In the genomic region with DNA sequence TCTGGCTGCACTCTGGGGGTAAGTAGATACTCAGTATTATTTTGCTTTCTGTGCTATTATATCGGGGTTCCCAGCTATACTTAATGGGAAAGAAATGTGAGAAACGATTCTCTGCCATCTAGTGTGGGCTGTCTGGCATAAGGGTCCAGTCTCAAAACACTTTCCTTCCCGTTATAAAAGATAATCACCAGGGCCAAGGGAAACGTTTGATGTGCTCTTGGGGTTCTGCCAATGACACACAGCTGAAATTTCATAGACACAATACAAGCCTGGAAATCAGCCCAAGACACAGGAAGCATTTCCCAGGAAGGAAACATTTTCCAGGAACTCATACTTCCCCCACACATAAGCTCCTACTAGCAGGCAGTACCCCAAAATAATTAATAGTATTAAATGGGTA, we compare ENCODE assay signal across 20 mouse cellular contexts.
DNase-seq lines count a peak whose midpoint lies in the region; ATAC-seq and TF ChIP-seq lines count a peak whose summit lies in the region.
"Had no signal": no experiment of that assay in that cellular context is flagged by ENCODE, and none has a peak within 500 bp of the region (broad histone marks: within the 10 kb centered on the region; RNA-seq: fewer than 3 reads in every experiment).

No protein-coding gene starts in this region.

- no peak for ATAC-seq in forebrain, embryonic 14.5 days
- ATAC-seq in forebrain, embryonic 15.5 days (replicated peaks): no peak
- peak; percentile 35 for ATAC-seq in lung, postnatal 0 days
- ATAC-seq: midbrain, embryonic 13.5 days had no signal

- H3K4me2 ChIP-seq in forebrain, embryonic 14.5 days (ENCODE audit: low read length): no peak overlapping the region
- no peak overlapping the region for H3K4me2 ChIP-seq in forebrain, embryonic 15.5 days (replicated peaks)
- H3K4me2 ChIP-seq in lung, postnatal 0 days (replicated peaks; ENCODE audit: low read depth, low read length): no peak overlapping the region
- H3K4me2 ChIP-seq: hindbrain, embryonic 13.5 days; midbrain, embryonic 13.5 days had no signal

- no peak for TF ChIP-seq CTCF in brain, embryonic 14.5 days (IDR thresholded peaks at IDR 0.05; ENCODE audit: borderline replicate concordance, extremely low read depth, insufficient read depth, insufficient read length)
- no peak for TF ChIP-seq CTCF in lung, postnatal 0 days (IDR thresholded peaks at IDR 0.05)

- H3K4me3 ChIP-seq in forebrain, embryonic 14.5 days (ENCODE audit: low read depth, low read length): no peak overlapping the region
- H3K4me3 ChIP-seq in forebrain, embryonic 15.5 days: no peak overlapping the region
- H3K4me3 ChIP-seq in lung, postnatal 0 days (ENCODE audit: low read depth, low read length): no peak overlapping the region
- H3K4me3 ChIP-seq: forebrain, embryonic 10.5 days; hindbrain, embryonic 13.5 days; layer of hippocampus, adult 2 months; midbrain, embryonic 13.5 days; myocyte had no signal

- no peak overlapping the region for H3K9ac ChIP-seq in forebrain, embryonic 14.5 days (ENCODE audit: low read length)
- H3K9ac ChIP-seq in forebrain, embryonic 15.5 days (replicated peaks): no peak overlapping the region
- no peak overlapping the region for H3K9ac ChIP-seq in lung, postnatal 0 days (replicated peaks; ENCODE audit: low read depth)
- H3K9ac ChIP-seq: hindbrain, embryonic 13.5 days; liver, embryonic 14.5 days; midbrain, embryonic 13.5 days had no signal

- no peak for TF ChIP-seq EP300 in lung, postnatal 0 days (IDR thresholded peaks at IDR 0.05)

- no peaks in the 10 kb centered on the region for H3K36me3 ChIP-seq in forebrain, embryonic 14.5 days (ENCODE audit: control insufficient read depth, insufficient read depth, low read length)
- no peaks in the 10 kb centered on the region for H3K36me3 ChIP-seq in forebrain, embryonic 15.5 days
- no peaks in the 10 kb centered on the region for H3K36me3 ChIP-seq in lung, postnatal 0 days (ENCODE audit: insufficient read depth, low read length)
- H3K36me3 ChIP-seq: forebrain, embryonic 10.5 days; hindbrain, embryonic 13.5 days; midbrain, embryonic 13.5 days had no signal

- no peak overlapping the region for H3K27ac ChIP-seq in forebrain, embryonic 14.5 days (ENCODE audit: low read depth, low read length)
- no peak overlapping the region for H3K27ac ChIP-seq in forebrain, embryonic 15.5 days (replicated peaks)
- H3K27ac ChIP-seq in lung, postnatal 0 days (ENCODE audit: low read length): no peak overlapping the region
- H3K27ac ChIP-seq: forebrain, embryonic 10.5 days; hindbrain, embryonic 13.5 days; layer of hippocampus, adult 2 months; liver, embryonic 14.5 days; midbrain, embryonic 13.5 days had no signal

- no peaks in the 10 kb centered on the region for H3K4me1 ChIP-seq in forebrain, embryonic 14.5 days (ENCODE audit: control insufficient read depth, insufficient read depth, low read length)
- H3K4me1 ChIP-seq in forebrain, embryonic 15.5 days: 0 out of 2 replicates have a peak, but pooled peaks cover 6% of the 10 kb centered on the region
- H3K4me1 ChIP-seq in lung, postnatal 0 days (ENCODE audit: insufficient read depth, low read depth, low read length): no peaks in the 10 kb centered on the region
- H3K4me1 ChIP-seq: forebrain, embryonic 10.5 days; hindbrain, embryonic 13.5 days; midbrain, embryonic 13.5 days had no signal

- WGBS in forebrain, embryonic 14.5 days: 43% methylated on average over 4 of the region's 4 CpGs
- WGBS in forebrain, embryonic 15.5 days: 34% methylated on average over 4 of the region's 4 CpGs
- WGBS in lung, postnatal 0 days: 24% methylated on average over 4 of the region's 4 CpGs

- no peak for TF ChIP-seq POLR2A in brain, embryonic 14.5 days (IDR thresholded peaks at IDR 0.05; ENCODE audit: borderline replicate concordance, extremely low read depth, insufficient read depth, insufficient read length, poor library complexity, severe bottlenecking)

- DNase-seq in forebrain, embryonic 14.5 days (ENCODE audit: low spot score): peak; percentile 38
- peak; percentile 33 for DNase-seq in kidney, adult 9 months
- no peak for DNase-seq in kidney, adult 8-10 months
- DNase-seq in brain, embryonic 14.5 days (ENCODE audit: low read depth): peak; percentile 51
- peak; percentile 35 for DNase-seq in lung, postnatal 0 days (ENCODE audit: low spot score)
- no peak for DNase-seq in cerebellum, adult 9-11 months
- no peak for DNase-seq in left cerebral cortex, postnatal 4 days
- DNase-seq: cerebellum, adult 11 months; cerebellum, postnatal 14 days; gastrocnemius, postnatal 25 days; layer of hippocampus, postnatal 36 days; thymus, postnatal 25 days had no signal

- intact Hi-C loops in left cerebral cortex, postnatal 4 days (cut with DNase I): no loop called here

- no peaks in the 10 kb centered on the region for H3K9me3 ChIP-seq in forebrain, embryonic 14.5 days (replicated peaks; ENCODE audit: control insufficient read depth, low read length)
- no peaks in the 10 kb centered on the region for H3K9me3 ChIP-seq in forebrain, embryonic 15.5 days
- H3K9me3 ChIP-seq in lung, postnatal 0 days (ENCODE audit: low read length): no peaks in the 10 kb centered on the region
- H3K9me3 ChIP-seq: forebrain, embryonic 10.5 days; hindbrain, embryonic 13.5 days; midbrain, embryonic 13.5 days had no signal

- no peaks in the 10 kb centered on the region for H3K27me3 ChIP-seq in forebrain, embryonic 14.5 days (replicated peaks; ENCODE audit: control insufficient read depth, insufficient read depth, low read length)
- no peaks in the 10 kb centered on the region for H3K27me3 ChIP-seq in forebrain, embryonic 15.5 days
- H3K27me3 ChIP-seq in lung, postnatal 0 days (replicated peaks; ENCODE audit: insufficient read depth, low read length): no peaks in the 10 kb centered on the region
- H3K27me3 ChIP-seq: CH12.LX had no signal

Comparison
In these comparisons a context has a peak if more than half of its experiments do, and no peak if none do; other contexts are left out.
1. DNase-seq: peak in forebrain, embryonic 14.5 days (single experiment), kidney, adult 9 months (single experiment), brain, embryonic 14.5 days (single experiment) and lung, postnatal 0 days (single experiment); none in kidney, adult 8-10 months (0 of 2), cerebellum, adult 9-11 months (single experiment) and left cerebral cortex, postnatal 4 days (single experiment).